Mouse (Mus musculus) adrenal gland, postnatal 4 days (tissue): ENCODE results near the gene Kif5a. TPM values are rescaled to one million over a fixed set of nuclear protein-coding genes. Genes with fewer than 3 reads are reported as not detected.

Source experiments
- DNase-seq, 2 experiments: peaks; one replicate each; pipeline ENCODE4 v3.0.0; 2021 to 2022; ENCODE audit warnings: low spot score in 2 of 2, mixed read lengths in 2 of 2
- total RNA-seq, 2 experiments: library from RNA; stranded (reverse); gene quantifications; 2 replicates each; pipeline ENCODE4 v1.2.3; 2021

The Kif5a gene
- total RNA-seq, 2 experiments from 2014 or later: 23.5 to 28.4 TPM

- DNase-seq: no peak
Measured at GRCm38 (mm10) chr10:127267318-127267717, 4.2 kb upstream of the Kif5a start.

GRCm38 (mm10) chr10:127266112-127267091, 3.3 kb upstream of the Kif5a start, which contains the start of gene Dctn2:
Gene Dctn2, plus strand, starts transcription at chr10:127266368.
- DNase-seq: peak; percentile 75 to 86

DNA sequence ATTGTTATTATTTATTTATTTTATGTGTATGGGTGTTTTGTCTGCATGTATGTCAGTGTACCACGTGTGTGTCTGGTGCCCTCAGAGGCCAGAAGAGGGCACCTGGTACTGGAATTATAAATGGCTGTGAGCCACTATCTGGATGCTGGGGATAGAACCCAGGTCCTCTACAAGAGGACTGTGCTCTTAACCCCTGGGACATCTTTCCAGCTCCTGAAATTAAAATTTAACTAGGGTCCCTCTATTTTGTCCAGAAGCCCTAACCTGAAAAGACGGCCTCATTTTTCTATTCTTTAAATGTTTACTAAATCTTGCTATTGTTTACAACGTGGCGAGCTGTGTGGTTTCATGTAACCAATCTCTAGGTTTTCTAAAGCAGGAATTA, 2.6 kb upstream of the Kif5a start:
- DNase-seq: no peak

GRCm38 (mm10) chr10:127264971-127265370, 1.8 kb upstream of the Kif5a start:
- no peak for DNase-seq

- no peak for DNase-seq
Measured at GRCm38 (mm10) chr10:127264336-127264735, 1.2 kb upstream of the Kif5a start.

- DNase-seq: no peak
Measured at GRCm38 (mm10) chr10:127263631-127264030, 483 bp upstream of the Kif5a start.

DNA sequence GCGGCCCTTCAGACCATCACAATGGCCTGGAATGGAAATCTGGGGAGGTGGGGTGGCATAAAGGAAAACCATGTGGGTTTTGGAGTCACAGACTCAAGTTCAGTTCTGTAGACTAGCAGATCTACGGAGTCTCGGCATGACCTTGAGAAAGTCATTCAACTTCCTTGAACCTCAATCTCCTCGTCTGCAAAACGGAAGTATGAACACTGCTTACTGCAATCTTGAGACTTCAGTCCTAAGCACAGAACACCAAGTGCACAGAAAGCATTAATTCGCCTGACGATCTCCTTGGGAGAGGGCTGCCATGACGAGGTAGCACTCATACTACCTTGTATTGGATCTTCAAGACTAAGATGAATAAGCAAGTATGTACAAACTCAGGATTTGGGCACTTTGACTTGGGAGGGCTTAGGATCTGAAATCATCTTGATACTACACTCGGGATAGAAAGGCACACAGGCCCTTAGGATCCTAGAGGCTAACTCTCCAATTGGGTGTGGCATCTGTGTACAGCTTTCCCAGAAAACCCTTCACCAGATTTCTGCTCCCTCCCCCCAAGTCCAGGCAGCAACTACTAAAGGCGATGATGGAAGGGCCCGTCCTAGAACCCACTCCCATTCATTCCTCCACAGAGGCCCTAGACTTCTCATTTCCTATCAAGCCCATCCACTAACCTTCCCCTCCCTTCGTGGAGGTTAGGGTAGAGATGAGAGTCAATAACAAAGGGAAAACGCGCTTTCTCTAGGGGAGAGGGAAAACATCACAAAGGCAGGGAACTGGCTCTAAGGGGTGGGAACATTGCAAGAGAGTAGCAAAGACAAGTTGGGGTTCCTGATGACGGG, 1.2 kb downstream of the Kif5a start:
- no peak for DNase-seq

GRCm38 (mm10) chr10:127258489-127258888, 4.7 kb downstream of the Kif5a start:
- DNase-seq: no peak

GRCm38 (mm10) chr10:127257790-127258189, 5.4 kb downstream of the Kif5a start:
- DNase-seq: no peak

- no peak for DNase-seq
Measured at GRCm38 (mm10) chr10:127255625-127256345, 7.4 kb downstream of the Kif5a start.

GRCm38 (mm10) chr10:127250810-127251209, 12.3 kb downstream of the Kif5a start:
- DNase-seq: no peak

GRCm38 (mm10) chr10:127238241-127238824, 24.8 kb downstream of the Kif5a start:
- no peak for DNase-seq

DNA sequence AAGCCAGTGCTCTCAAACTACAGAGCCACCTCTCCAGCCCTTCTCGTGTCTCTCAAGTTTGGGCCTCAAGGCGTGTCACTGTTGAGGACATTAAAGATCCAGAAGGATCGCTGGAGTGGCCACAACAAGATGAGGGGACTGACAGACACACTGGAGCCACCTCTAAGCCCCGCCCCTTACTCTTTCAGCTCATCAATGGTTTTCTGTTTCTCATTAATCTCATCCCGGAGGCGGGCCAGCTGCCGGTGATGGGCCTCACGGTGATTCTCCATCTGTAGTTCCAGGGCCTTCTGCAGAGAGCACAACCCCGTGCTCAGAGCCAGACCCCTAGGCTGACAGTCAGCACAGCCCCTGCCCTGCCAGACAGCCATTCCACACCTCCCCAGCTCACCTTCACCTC, 26.6 kb downstream of the Kif5a start:
- DNase-seq: no peak

GRCm38 (mm10) chr10:127233141-127233540, 30.0 kb downstream of the Kif5a start:
- no peak for DNase-seq

- DNase-seq: no peak
Measured at GRCm38 (mm10) chr10:127231741-127232140, 31.4 kb downstream of the Kif5a start.

GRCm38 (mm10) chr10:127230693-127231092, 32.5 kb downstream of the Kif5a start:
- no peak for DNase-seq

- no peak for DNase-seq
Measured at GRCm38 (mm10) chr10:127228897-127229296, 34.3 kb downstream of the Kif5a start.

DNA sequence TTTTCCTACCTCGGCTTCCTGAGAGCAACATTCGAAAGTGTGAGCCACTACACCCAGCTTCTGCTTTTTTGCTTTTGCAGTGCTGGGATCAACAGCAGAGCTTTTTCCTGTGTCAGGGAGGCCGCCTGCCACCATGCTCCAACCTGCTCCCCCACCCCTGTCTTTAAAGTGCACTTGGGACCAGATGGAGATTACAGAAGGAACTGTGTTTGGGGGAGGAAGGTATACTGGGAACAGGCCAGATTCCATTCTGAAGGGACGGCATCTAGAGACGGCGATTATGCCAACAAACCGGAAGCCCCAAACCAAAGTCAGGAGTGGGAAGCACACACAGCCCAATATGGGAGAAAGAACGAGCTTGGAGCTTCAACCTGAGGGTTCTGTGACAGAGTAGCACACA, 36.0 kb downstream of the Kif5a start:
- DNase-seq: no peak

DNA sequence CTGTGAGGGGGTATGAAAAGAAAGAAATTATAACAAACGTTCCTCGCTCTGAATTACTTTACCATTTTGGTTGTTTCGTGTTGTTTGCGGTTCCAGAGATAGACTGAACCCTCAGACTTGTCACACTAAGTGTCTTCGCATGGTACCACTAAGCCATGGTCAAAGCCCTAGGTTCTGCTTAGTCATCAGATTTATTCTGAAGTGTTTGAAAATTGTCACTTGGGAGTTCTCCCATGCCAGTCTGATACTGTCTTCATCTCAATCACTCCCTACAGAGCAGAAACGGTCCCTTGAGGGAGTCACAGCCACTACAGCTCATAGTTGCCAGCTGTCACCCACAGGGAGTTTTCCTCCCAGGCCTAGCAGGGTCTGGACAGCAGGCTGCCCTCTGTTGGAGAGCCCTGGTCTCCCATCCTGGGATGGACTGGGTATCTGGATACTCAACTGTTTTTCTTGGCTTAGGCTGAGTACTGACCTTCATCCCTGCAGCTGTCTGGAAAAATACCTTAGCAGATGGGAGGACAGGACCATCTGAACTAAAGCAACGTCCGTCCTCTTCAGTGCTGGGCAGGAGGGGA, 36.7 kb downstream of the Kif5a start:
- DNase-seq: no peak

DNA sequence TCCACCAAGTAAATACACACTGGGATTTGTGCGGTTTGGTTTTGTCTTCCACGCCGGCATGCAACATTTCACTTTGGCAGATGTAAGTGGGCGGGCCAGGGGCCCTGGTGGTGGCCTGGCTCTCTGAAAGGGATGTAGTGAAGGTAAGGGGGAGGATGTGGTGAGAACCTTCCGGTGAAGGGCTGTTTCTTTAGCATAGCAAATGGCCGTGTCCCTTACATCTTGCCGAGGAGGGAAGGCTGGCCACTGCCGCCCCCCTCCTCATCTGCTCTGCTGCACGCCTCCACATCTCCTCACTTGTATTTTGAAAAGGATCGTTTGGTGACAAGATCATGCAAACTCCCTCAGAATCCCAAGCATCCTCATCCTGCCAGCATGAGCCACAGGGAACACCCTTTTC, 37.4 kb downstream of the Kif5a start:
- DNase-seq: no peak
